Mouse (Mus musculus) embryonic stem cell, embryonic (primary cell): ENCODE results near the gene Cox5a.

Experiments used
- CTCF ChIA-PET, 4 experiments: fragments of 300-600 bp in 2 of 4; fragments of 350-600 bp in 2 of 4; sonication (Branson Sonifier 250); formaldehyde crosslinking; loops; one replicate each; lab custom pipeline; 2022; ENCODE audit warnings: inconsistent platforms in 2 of 4; lab: Charles Lee
- POLR2A ChIA-PET, 4 experiments: fragments of 300-600 bp in 2 of 4; fragments of 350-600 bp in 2 of 4; sonication (Branson Sonifier 250); formaldehyde crosslinking; loops; one replicate each; lab custom pipeline; 2022; ENCODE audit warnings: antibody characterized with exemption in 4 of 4, inconsistent platforms in 1 of 4; lab: Charles Lee

Gene Cox5a

DNA sequence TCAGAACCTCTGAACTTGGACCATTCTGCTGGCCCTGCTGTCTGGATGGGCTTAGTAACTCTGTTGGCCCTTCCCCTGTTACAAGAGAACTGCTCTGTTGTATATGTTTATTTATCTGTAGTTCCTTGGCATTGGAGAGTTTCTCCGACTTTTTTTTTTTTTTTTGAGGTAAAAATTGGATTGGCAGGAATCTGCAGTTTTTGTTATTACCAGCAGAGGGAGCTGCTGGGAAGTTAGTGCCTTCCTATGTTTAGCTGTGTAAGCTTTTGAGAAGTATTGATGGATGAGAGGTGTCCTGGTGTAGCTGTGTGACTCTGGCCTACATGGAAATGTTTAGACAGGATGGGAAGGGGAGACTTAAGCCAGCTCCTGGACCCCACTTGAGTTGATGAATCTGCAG, 20.2 kb downstream of the Cox5a start:
- POLR2A ChIA-PET = interaction anchor here (0.6 to 2.8 kb wide), 32 partner anchors 10 to 456 kb away, joined by 3 to 22 read pairs (median 3); partner anchors contain the start of genes Mpi (in 3 of the 4), Commd4 (in 1 of the 4), Cox5a (in 1 of the 4) and Csk (in 1 of the 4)
- CTCF ChIA-PET = interaction anchor here (0.6 to 1.7 kb wide), 91 partner anchors 8 to 1941 kb away, joined by 3 to 15 read pairs (median 4); partner anchors contain the start of genes Csk (in 2 of the 4), Mpi (in 2 of the 4), Cox5a (in 1 of the 4) and Cplx3 (in 1 of the 4)

GRCm38 (mm10) chr9:57543951-57544350, 22.9 kb downstream of the Cox5a start:
- POLR2A ChIA-PET = interaction anchor here in 3 of 4 experiments (0.6 to 3.2 kb wide), 17 partner anchors 9 to 120 kb away, joined by 3 to 15 read pairs (median 4); partner anchors contain the start of genes Mpi (in 3 of the 3), Scamp2 (in 2 of the 3), Csk (in 1 of the 3) and Rpp25 (in 1 of the 3)
- CTCF ChIA-PET = interaction anchor here in 2 of 4 experiments (0.5 to 1.5 kb wide), 3 partner anchors 17 to 43 kb away, joined by 3 to 4 read pairs (median 4); no protein-coding TSS in a partner anchor

DNA sequence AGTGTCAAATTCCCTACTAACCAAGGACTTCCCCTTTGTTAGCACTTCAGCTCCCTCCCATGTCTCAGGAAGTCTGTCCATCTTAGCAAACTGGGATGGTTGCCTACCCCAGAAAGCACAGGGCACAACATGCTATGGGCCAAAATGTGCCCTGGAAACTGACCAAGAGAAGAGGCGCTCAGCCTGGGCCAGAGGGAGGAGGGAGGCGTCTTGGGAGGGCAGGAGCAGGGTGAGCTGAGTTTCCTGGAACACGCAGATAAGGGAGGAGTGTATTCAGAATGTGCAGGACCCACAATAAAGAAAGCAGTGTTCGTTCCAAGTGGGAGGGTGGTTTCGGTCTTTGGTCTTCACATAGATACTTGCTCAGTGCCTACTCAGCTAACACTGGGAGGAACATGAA, 26.2 kb downstream of the Cox5a start:
- ChIA-PET POLR2A (interaction anchor here in 3 of 4 experiments (0.6 to 3.1 kb wide), 16 partner anchors 9 to 109 kb away, joined by 3 to 24 read pairs (median 6); partner anchors contain the start of genes Fam219b (in 2 of the 3), Cox5a (in 1 of the 3), Csk (in 1 of the 3) and Rpp25 (in 1 of the 3)), CTCF (interaction anchor here in 2 of 4 experiments (0.6 kb wide), 4 partner anchors 111 to 1727 kb away, joined by 3 to 6 read pairs (median 4); no protein-coding TSS in a partner anchor)

- ChIA-PET CTCF (interaction anchor here in 2 of 4 experiments (0.5 to 0.6 kb wide), 3 partner anchors 111 to 212 kb away, joined by 3 to 5 read pairs (median 3); no protein-coding TSS in a partner anchor), POLR2A (interaction anchor here in 3 of 4 experiments (0.6 to 3.1 kb wide), 17 partner anchors 9 to 108 kb away, joined by 3 to 24 read pairs (median 4); partner anchors contain the start of genes Fam219b (in 2 of the 3), Cox5a (in 1 of the 3), Csk (in 1 of the 3) and Rpp25 (in 1 of the 3))
Measured at GRCm38 (mm10) chr9:57547869-57548268, 26.8 kb downstream of the Cox5a start.

GRCm38 (mm10) chr9:57549186-57549585, 28.1 kb downstream of the Cox5a start:
- CTCF ChIA-PET = interaction anchor here in 3 of 4 experiments (0.6 to 1.1 kb wide), 4 partner anchors 8 to 32 kb away, joined by 3 read pairs; no protein-coding TSS in a partner anchor
- POLR2A ChIA-PET = interaction anchor here in 2 of 4 experiments (1.0 to 6.3 kb wide), 13 partner anchors 9 to 107 kb away, joined by 3 to 32 read pairs (median 5); partner anchors contain the start of genes Rpp25 (in 2 of the 2), Fam219b (in 1 of the 2) and Scamp2 (in 1 of the 2)

GRCm38 (mm10) chr9:57550126-57550862, 29.2 kb downstream of the Cox5a start:
- ChIA-PET CTCF (interaction anchor here in 3 of 4 experiments (0.8 to 2.1 kb wide), 6 partner anchors 9 to 80 kb away, joined by 3 to 10 read pairs (median 4); no protein-coding TSS in a partner anchor), POLR2A (interaction anchor here in 2 of 4 experiments (1.0 to 6.3 kb wide), 9 partner anchors 10 to 105 kb away, joined by 3 to 32 read pairs (median 5); partner anchors contain the start of genes Rpp25 (in 2 of the 2) and Fam219b (in 1 of the 2))

DNA sequence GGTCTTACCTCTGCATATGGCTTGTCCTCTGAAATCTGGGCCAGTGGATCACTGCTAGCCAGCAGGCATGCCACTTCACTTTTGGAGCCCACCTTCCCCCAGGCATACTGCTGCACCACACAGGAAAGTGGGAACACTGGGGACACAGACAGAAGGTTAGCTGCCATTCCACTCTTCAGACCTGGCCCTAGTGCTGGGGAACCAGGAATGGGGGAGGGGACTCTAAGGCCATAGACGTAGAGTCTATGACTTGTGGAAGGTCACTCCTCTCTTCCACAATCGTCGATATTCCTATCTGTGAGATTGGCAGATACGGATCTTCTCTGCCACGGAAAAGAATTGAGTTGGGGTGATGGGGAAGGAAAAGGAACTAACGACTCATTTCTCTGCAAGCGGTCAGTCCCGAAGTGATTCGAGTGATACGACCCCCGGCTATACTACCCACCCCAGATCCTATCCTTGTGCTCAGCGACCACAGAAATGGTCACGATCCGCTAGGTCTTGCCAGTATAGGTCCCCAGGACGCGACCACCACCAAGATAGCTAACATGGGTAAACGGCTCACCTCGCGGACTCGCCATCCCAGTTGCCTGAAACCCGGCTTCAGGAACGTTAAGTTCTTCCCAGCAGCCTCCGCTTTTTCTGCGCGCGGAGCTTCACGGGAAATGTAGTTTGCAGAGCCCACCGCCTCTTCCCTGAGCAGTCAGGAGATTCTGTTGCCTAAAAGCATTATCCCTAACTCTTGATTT, 31.2 kb downstream of the Cox5a start, which contains the start of gene Mpi:
TSS of gene Mpi (minus strand) at position 625 of the 749 bp plus-strand sequence.
- ChIA-PET POLR2A (interaction anchor here (0.6 to 6.3 kb wide), 35 partner anchors 8 to 479 kb away, joined by 3 to 32 read pairs (median 5); partner anchors contain the start of genes Cox5a (in 2 of the 4), Rpp25 (in 2 of the 4), Csk (in 1 of the 4) and Fam219b (in 1 of the 4)), CTCF (interaction anchor here (0.7 to 4.1 kb wide), 9 partner anchors 11 to 107 kb away, joined by 3 to 24 read pairs (median 6); no protein-coding TSS in a partner anchor)

DNA sequence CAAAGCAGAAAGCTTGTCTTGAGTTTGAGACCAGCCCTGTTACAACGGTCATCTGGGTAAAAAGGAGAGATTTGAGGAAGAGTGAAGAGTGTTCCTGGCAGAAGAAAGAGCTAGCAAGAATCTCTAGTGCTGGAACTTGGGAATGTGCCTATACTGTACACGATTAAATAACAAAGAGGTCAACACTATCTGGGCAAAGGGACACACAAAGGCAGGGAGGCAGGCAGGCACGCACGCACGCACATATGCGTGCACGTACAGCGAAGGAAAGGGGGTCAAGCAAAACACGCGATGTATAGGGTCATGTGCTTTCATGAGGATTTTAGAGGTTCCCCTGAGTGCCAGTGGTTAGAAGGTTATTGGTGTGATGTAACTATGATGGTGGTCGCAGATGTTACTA, 32.0 kb downstream of the Cox5a start:
- CTCF ChIA-PET = interaction anchor here (0.7 to 4.1 kb wide), 9 partner anchors 12 to 106 kb away, joined by 3 to 24 read pairs (median 5); no protein-coding TSS in a partner anchor
- POLR2A ChIA-PET = interaction anchor here in 3 of 4 experiments (0.6 to 6.3 kb wide), 44 partner anchors 7 to 641 kb away, joined by 3 to 32 read pairs (median 4); partner anchors contain the start of genes Cox5a (in 2 of the 3), Rpp25 (in 2 of the 3), Csk (in 1 of the 3) and Fam219b (in 1 of the 3)

DNA sequence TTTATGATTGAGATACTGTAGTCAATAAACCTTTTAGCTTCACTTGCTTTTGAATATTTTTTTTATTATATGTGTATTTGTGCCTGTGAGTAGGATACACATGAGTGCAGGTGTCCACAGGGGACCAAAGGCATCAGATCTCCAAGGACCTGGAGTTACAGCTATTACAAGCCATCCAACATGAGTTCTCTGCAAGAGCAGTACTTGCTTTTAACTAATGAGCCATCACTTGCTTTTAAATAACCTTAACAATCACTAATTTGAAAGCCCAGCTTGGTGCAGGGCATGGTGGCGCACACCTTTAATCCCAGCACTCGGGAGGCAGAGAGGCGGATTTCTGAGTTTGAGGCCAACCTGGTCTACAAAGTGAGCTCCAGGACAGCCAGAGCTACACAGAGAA, 33.7 kb downstream of the Cox5a start:
- POLR2A ChIA-PET = interaction anchor here (0.5 to 6.3 kb wide), 11 partner anchors 8 to 98 kb away, joined by 3 to 32 read pairs (median 4); partner anchors contain the start of genes Csk (in 1 of the 4) and Rpp25 (in 1 of the 4)
- CTCF ChIA-PET = interaction anchor here (0.6 to 4.1 kb wide), 8 partner anchors 12 to 75 kb away, joined by 3 to 24 read pairs (median 7); partner anchors contain the start of gene Rpp25 (in 1 of the 4)

DNA sequence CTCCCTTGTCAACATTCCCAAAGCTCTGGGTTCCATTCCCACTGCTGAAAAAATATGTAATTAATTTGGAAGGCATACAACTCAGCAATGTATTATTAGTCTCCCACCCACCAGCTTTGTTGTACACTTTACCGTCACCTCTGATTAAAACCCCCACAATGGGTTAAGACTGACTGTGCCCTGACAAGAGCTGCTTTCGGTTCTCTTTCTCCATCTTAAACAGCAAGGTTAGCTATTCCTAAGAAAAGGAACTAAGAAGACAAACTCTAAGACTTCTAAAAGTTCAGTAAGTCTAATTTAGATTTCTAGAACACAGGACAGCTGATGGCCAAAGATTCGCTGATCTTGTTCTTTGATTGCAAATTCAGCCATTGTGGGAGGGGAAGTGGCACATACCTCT, 36.1 kb downstream of the Cox5a start:
- POLR2A ChIA-PET = interaction anchor here in 3 of 4 experiments (0.7 to 4.0 kb wide), 9 partner anchors 10 to 282 kb away, joined by 3 to 12 read pairs (median 3); partner anchors contain the start of genes Cox5a (in 1 of the 3) and Fam219b (in 1 of the 3)
- CTCF ChIA-PET = interaction anchor here in 2 of 4 experiments (0.6 to 1.2 kb wide), 3 partner anchors 10 to 676 kb away, joined by 4 to 8 read pairs (median 4); no protein-coding TSS in a partner anchor

DNA sequence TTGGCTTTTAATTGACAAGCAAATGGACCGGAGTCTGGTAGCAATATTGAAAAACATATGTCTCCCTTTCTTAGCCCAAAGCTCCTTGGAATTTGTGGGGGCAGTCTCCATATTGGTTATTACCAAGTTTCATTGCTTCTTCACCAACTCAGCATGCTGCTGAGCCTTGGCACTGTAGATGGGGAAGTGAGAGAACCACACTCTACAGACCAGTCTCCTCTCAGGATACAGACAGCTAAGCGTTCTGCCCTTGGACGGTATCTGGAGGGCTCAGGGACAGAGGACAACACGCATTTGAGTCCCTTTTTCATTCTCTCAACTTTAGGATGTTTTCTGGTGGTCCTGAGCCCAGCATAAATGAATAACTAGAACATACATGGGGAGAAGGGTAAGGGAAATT, 37.6 kb downstream of the Cox5a start:
- ChIA-PET CTCF (interaction anchor here in 1 of 4 experiments (0.7 kb wide), 1 partner anchor 17 kb away, joined by 10 read pairs; no protein-coding TSS in a partner anchor), POLR2A (interaction anchor here in 2 of 4 experiments (1.1 to 4.0 kb wide), 4 partner anchors 14 to 37 kb away, joined by 3 to 12 read pairs (median 6); partner anchors contain the start of gene Fam219b (in 1 of the 2))

GRCm38 (mm10) chr9:57559568-57559967, 38.5 kb downstream of the Cox5a start:
- ChIA-PET POLR2A (interaction anchor here (0.6 to 4.0 kb wide), 16 partner anchors 9 to 155 kb away, joined by 3 to 12 read pairs (median 3); partner anchors contain the start of genes Cox5a (in 1 of the 4), Edc3 (in 1 of the 4), Fam219b (in 1 of the 4) and Rpp25 (in 1 of the 4)), CTCF (interaction anchor here in 1 of 4 experiments (1.7 kb wide), 1 partner anchor 18 kb away, joined by 6 read pairs; no protein-coding TSS in a partner anchor)

GRCm38 (mm10) chr9:57560263-57560662, 39.2 kb downstream of the Cox5a start:
- ChIA-PET CTCF (interaction anchor here in 2 of 4 experiments (0.8 to 1.7 kb wide), 3 partner anchors 19 to 69 kb away, joined by 3 to 6 read pairs (median 4); no protein-coding TSS in a partner anchor), POLR2A (interaction anchor here (0.6 to 4.0 kb wide), 23 partner anchors 8 to 154 kb away, joined by 3 to 12 read pairs (median 4); partner anchors contain the start of genes Rpp25 (in 2 of the 4), Cox5a (in 1 of the 4), Edc3 (in 1 of the 4) and Fam219b (in 1 of the 4))

GRCm38 (mm10) chr9:57560861-57561710, 40.0 kb downstream of the Cox5a start, which contains the start of gene Scamp2:
Scamp2 (plus strand) TSS chr9:57560943.
- ChIA-PET CTCF (interaction anchor here in 2 of 4 experiments (0.6 to 1.7 kb wide), 5 partner anchors 20 to 649 kb away, joined by 3 to 6 read pairs (median 4); no protein-coding TSS in a partner anchor), POLR2A (interaction anchor here in 3 of 4 experiments (0.6 to 2.2 kb wide), 28 partner anchors 7 to 147 kb away, joined by 3 to 10 read pairs (median 4); partner anchors contain the start of genes Rpp25 (in 3 of the 3), Mpi (in 2 of the 3), Cox5a (in 1 of the 3) and Edc3 (in 1 of the 3))
